Mouse (Mus musculus): ENCODE data around the gene Fam187b. TPM values are rescaled to one million over a fixed set of nuclear protein-coding genes. Genes with fewer than 3 reads are reported as not detected.
"Not testable (repeated sequence)": the region's sequence is repeated elsewhere in the genome, so short reads cannot be mapped to it uniquely, and the experiment has no call there.

Fam187b gene
- polyA plus RNA-seq, 1 experiment, result 1.00 TPM

GRCm38 (mm10) chr7:30945876-30946275 lies 27.7 kb upstream of the Fam187b start:
- Histone ChIP-seq H3K27ac (ENCODE audit: control insufficient read depth, insufficient read depth, low read length) (no peak overlapping the region), H3K4me1 (replicated peaks; ENCODE audit: control insufficient read depth, insufficient read depth, low read length) (no peaks in the 10 kb centered on the region; the same call in 1 of the 2 replicates), H3K4me3 (ENCODE audit: control insufficient read depth, insufficient read depth, low read length) (no peak overlapping the region), H3K36me3 (ENCODE audit: control insufficient read depth, insufficient read depth, low read length) (peaks cover 27% of the 10 kb centered on the region), H3K27me3 (ENCODE audit: control insufficient read depth, insufficient read depth, low read length) (no peaks in the 10 kb centered on the region)
- no peak for DNase-seq
- WGBS, result 97% methylated on average over 7 of the region's 7 CpGs
- TF ChIP-seq CTCF (IDR thresholded peaks at IDR 0.05; ENCODE audit: borderline replicate concordance, control insufficient read depth, extremely low read depth, insufficient read depth, low read length, poor library complexity) (no peak), POLR2A (IDR thresholded peaks at IDR 0.05; ENCODE audit: control insufficient read depth, extremely low read depth, insufficient read depth, low read length, poor library complexity) (no peak)

- 95% methylated on average over 3 of the region's 3 CpGs for WGBS
- H3K27me3 ChIP-seq (ENCODE audit: control insufficient read depth, insufficient read depth, low read length); H3K4me1 ChIP-seq (replicated peaks; ENCODE audit: control insufficient read depth, insufficient read depth, low read length); H3K27ac ChIP-seq (ENCODE audit: control insufficient read depth, insufficient read depth, low read length); DNase-seq; H3K4me3 ChIP-seq (ENCODE audit: control insufficient read depth, insufficient read depth, low read length): not testable (repeated sequence)
- peaks cover 65% of the 10 kb centered on the region for H3K36me3 ChIP-seq (ENCODE audit: control insufficient read depth, insufficient read depth, low read length)
Measured at GRCm38 (mm10) chr7:30949902-30950301, 23.7 kb upstream of the Fam187b start.

GRCm38 (mm10) chr7:30952441-30953265 lies 20.9 kb upstream of the Fam187b start:
- no peaks in the 10 kb centered on the region for H3K27me3 ChIP-seq (ENCODE audit: control insufficient read depth, insufficient read depth, low read length)
- WGBS, result 98% methylated on average over 16 of the region's 16 CpGs
- peaks cover 5% of the 10 kb centered on the region for H3K4me1 ChIP-seq (replicated peaks; ENCODE audit: control insufficient read depth, insufficient read depth, low read length)
- peaks cover 62% of the 10 kb centered on the region for H3K36me3 ChIP-seq (ENCODE audit: control insufficient read depth, insufficient read depth, low read length)
- TF ChIP-seq POLR2A (IDR thresholded peaks at IDR 0.05; ENCODE audit: control insufficient read depth, extremely low read depth, insufficient read depth, low read length, poor library complexity), result no peak
- no peak for TF ChIP-seq CTCF (IDR thresholded peaks at IDR 0.05; ENCODE audit: borderline replicate concordance, control insufficient read depth, extremely low read depth, insufficient read depth, low read length, poor library complexity)
- H3K4me3 ChIP-seq (ENCODE audit: control insufficient read depth, insufficient read depth, low read length), result no peak overlapping the region
- DNase-seq, result no peak
- H3K27ac ChIP-seq (ENCODE audit: control insufficient read depth, insufficient read depth, low read length), result no peak overlapping the region

- Histone ChIP-seq H3K27me3 (ENCODE audit: control insufficient read depth, insufficient read depth, low read length) (no peaks in the 10 kb centered on the region), H3K4me3 (ENCODE audit: control insufficient read depth, insufficient read depth, low read length) (no peak overlapping the region), H3K27ac (ENCODE audit: control insufficient read depth, insufficient read depth, low read length) (no peak overlapping the region), H3K4me1 (replicated peaks; ENCODE audit: control insufficient read depth, insufficient read depth, low read length) (peaks cover 12% of the 10 kb centered on the region), H3K36me3 (ENCODE audit: control insufficient read depth, insufficient read depth, low read length) (peaks cover 62% of the 10 kb centered on the region)
- WGBS, result 74% methylated on average over 6 of the region's 6 CpGs
- no peak for TF ChIP-seq CTCF (IDR thresholded peaks at IDR 0.05; ENCODE audit: borderline replicate concordance, control insufficient read depth, extremely low read depth, insufficient read depth, low read length, poor library complexity)
- no peak for TF ChIP-seq POLR2A (IDR thresholded peaks at IDR 0.05; ENCODE audit: control insufficient read depth, extremely low read depth, insufficient read depth, low read length, poor library complexity)
- DNase-seq, result no peak
Measured at GRCm38 (mm10) chr7:30953459-30953858, 20.1 kb upstream of the Fam187b start.

GRCm38 (mm10) chr7:30954036-30954435 lies 19.6 kb upstream of the Fam187b start:
- TF ChIP-seq CTCF (IDR thresholded peaks at IDR 0.05; ENCODE audit: borderline replicate concordance, control insufficient read depth, extremely low read depth, insufficient read depth, low read length, poor library complexity), result no peak
- Histone ChIP-seq H3K36me3 (ENCODE audit: control insufficient read depth, insufficient read depth, low read length) (peaks cover 58% of the 10 kb centered on the region), H3K27me3 (ENCODE audit: control insufficient read depth, insufficient read depth, low read length) (no peaks in the 10 kb centered on the region), H3K4me1 (replicated peaks; ENCODE audit: control insufficient read depth, insufficient read depth, low read length) (peaks cover 12% of the 10 kb centered on the region), H3K27ac (ENCODE audit: control insufficient read depth, insufficient read depth, low read length) (no peak overlapping the region), H3K4me3 (ENCODE audit: control insufficient read depth, insufficient read depth, low read length) (no peak overlapping the region)
- 91% methylated on average over 3 of the region's 3 CpGs for WGBS
- no peak for DNase-seq

- H3K4me1 ChIP-seq (replicated peaks; ENCODE audit: control insufficient read depth, insufficient read depth, low read length), result peaks cover 12% of the 10 kb centered on the region
- TF ChIP-seq POLR2A (IDR thresholded peaks at IDR 0.05; ENCODE audit: control insufficient read depth, extremely low read depth, insufficient read depth, low read length, poor library complexity), result no peak
- no peak for TF ChIP-seq CTCF (IDR thresholded peaks at IDR 0.05; ENCODE audit: borderline replicate concordance, control insufficient read depth, extremely low read depth, insufficient read depth, low read length, poor library complexity)
- no peak overlapping the region for H3K27ac ChIP-seq (ENCODE audit: control insufficient read depth, insufficient read depth, low read length)
- 94% methylated on average over 12 of the region's 12 CpGs for WGBS
- DNase-seq, result no peak
- peaks cover 48% of the 10 kb centered on the region for H3K36me3 ChIP-seq (ENCODE audit: control insufficient read depth, insufficient read depth, low read length)
- no peak overlapping the region for H3K4me3 ChIP-seq (ENCODE audit: control insufficient read depth, insufficient read depth, low read length)
- H3K27me3 ChIP-seq (ENCODE audit: control insufficient read depth, insufficient read depth, low read length), result no peaks in the 10 kb centered on the region
Measured at GRCm38 (mm10) chr7:30954971-30955520, 18.5 kb upstream of the Fam187b start.
